Mouse (Mus musculus) CH12.LX (cell line): ENCODE results near the gene Rubcnl. TPM values are rescaled to one million over a fixed set of nuclear protein-coding genes. Genes with fewer than 3 reads are reported as not detected.

Source experiments
- DNase-seq: peaks from one replicate; pipeline ENCODE4 v3.0.0-alpha.2; 2013; ENCODE audit errors: extremely low read depth
- H3K27ac ChIP-seq: 2 replicates; pipeline ENCODE4 v1.5.1; 2012; ENCODE audit warnings: low read depth, mild to moderate bottlenecking, control low read depth, moderate library complexity; ENCODE audit not compliant: insufficient read depth
- H3K27me3 ChIP-seq: replicated peaks from 2 replicates; pipeline ENCODE3; 2012; ENCODE audit warnings: inconsistent platforms
- H3K36me3 ChIP-seq, 2 experiments: replicated peaks in 1 of 2; 2 replicates each; pipeline versions ENCODE3 to v1.6.1; 2012; ENCODE audit warnings: inconsistent platforms in 1 of 2, low read length in 1 of 2, mild to moderate bottlenecking in 1 of 2, mixed read lengths in 1 of 2, moderate library complexity in 1 of 2; ENCODE audit not compliant: control insufficient read depth in 1 of 2, insufficient read depth in 1 of 2
- H3K4me1 ChIP-seq, 2 experiments: 2 replicates each; pipeline ENCODE4 v1.6.1; 2012; ENCODE audit warnings: inconsistent platforms in 1 of 2, moderate library complexity in 1 of 2; ENCODE audit not compliant: insufficient read depth in 2 of 2, control insufficient read depth in 1 of 2
- H3K4me2 ChIP-seq: 2 replicates; pipeline ENCODE4 v1.6.1; 2012; ENCODE audit warnings: low read depth, mild to moderate bottlenecking, control low read depth; ENCODE audit not compliant: poor library complexity, insufficient read depth, severe bottlenecking
- H3K4me3 ChIP-seq, 3 experiments: fragments of 150-350 bp in 1 of 3; sonication (generic) in 1 of 3; replicated peaks in 1 of 3; 2 replicates each; pipeline versions ENCODE3 to v1.5.1; 2011 to 2012; ENCODE audit warnings: low read depth in 2 of 3, low read length in 2 of 3, mild to moderate bottlenecking in 2 of 3, moderate library complexity in 2 of 3, control low read depth in 1 of 3, improper control_type of control experiment in 1 of 3, inconsistent platforms in 1 of 3, mixed read lengths in 1 of 3; ENCODE audit not compliant: poor library complexity in 1 of 3
- H3K79me2 ChIP-seq: replicated peaks from 2 replicates; pipeline ENCODE4 v1.6.1; 2012; ENCODE audit warnings: mild to moderate bottlenecking, moderate library complexity; ENCODE audit not compliant: control insufficient read depth, poor library complexity, insufficient read depth, severe bottlenecking; ENCODE audit errors: extremely low read depth
- H3K9ac ChIP-seq: 2 replicates; pipeline ENCODE4 v1.6.1; 2012; ENCODE audit warnings: low read depth, mild to moderate bottlenecking, control low read depth, moderate library complexity; ENCODE audit not compliant: insufficient read depth
- H3K9me3 ChIP-seq: replicated peaks from 2 replicates; pipeline ENCODE3; 2012; ENCODE audit warnings: low read length, inconsistent platforms, mixed read lengths
- BHLHE40 ChIP-seq: IDR thresholded peaks from 2 replicates; pipeline ENCODE4 v1.6.1; 2011; ENCODE audit warnings: mild to moderate bottlenecking, low read depth, low read length, improper control_type of control experiment
- CHD1 ChIP-seq: IDR thresholded peaks from 2 replicates; pipeline ENCODE4 v1.6.1; 2012; ENCODE audit warnings: low read depth, low read length, improper control_type of control experiment, inconsistent platforms
- CTCF ChIP-seq, 2 experiments: IDR thresholded peaks in 1 of 2; conservative IDR thresholded peaks in 1 of 2; 2 replicates each; pipeline ENCODE4 v1.5.1; 2011 to 2012; ENCODE audit warnings: low read depth in 2 of 2, low read length in 2 of 2, improper control_type of control experiment in 1 of 2, inconsistent platforms in 1 of 2, mild to moderate bottlenecking in 1 of 2, moderate library complexity in 1 of 2
- E2F4 ChIP-seq: IDR thresholded peaks from 2 replicates; pipeline ENCODE4 v1.6.1; 2011; ENCODE audit warnings: low read depth, low read length, improper control_type of control experiment; ENCODE audit not compliant: insufficient replicate concordance
- ELF1 ChIP-seq: IDR thresholded peaks from 2 replicates; pipeline ENCODE4 v1.6.1; 2014; ENCODE audit warnings: low read depth, mild to moderate bottlenecking, inconsistent platforms, low read length, improper control_type of control experiment
- EP300 ChIP-seq: IDR thresholded peaks from 2 replicates; pipeline ENCODE4 v1.6.1; 2011; ENCODE audit warnings: low read length, improper control_type of control experiment
- ETS1 ChIP-seq: conservative IDR thresholded peaks from 2 replicates; pipeline ENCODE4 v1.6.1; 2012; ENCODE audit warnings: low read depth, mild to moderate bottlenecking, inconsistent platforms, low read length, improper control_type of control experiment, moderate library complexity
- GABPA ChIP-seq: IDR thresholded peaks from 2 replicates; pipeline ENCODE4 v1.6.1; 2012; ENCODE audit warnings: low read depth, low read length, improper control_type of control experiment, inconsistent platforms; ENCODE audit not compliant: insufficient replicate concordance
- HCFC1 ChIP-seq: IDR thresholded peaks from 2 replicates; pipeline ENCODE4 v1.6.1; 2012; ENCODE audit warnings: low read depth, mild to moderate bottlenecking, inconsistent platforms, low read length, improper control_type of control experiment
- JUN ChIP-seq: IDR thresholded peaks from 2 replicates; pipeline ENCODE4 v1.6.1; 2011; ENCODE audit warnings: low read depth, mild to moderate bottlenecking, low read length, improper control_type of control experiment, moderate library complexity; ENCODE audit not compliant: insufficient read depth
- JUND ChIP-seq: conservative IDR thresholded peaks from 2 replicates; pipeline ENCODE4 v1.6.1; 2011; ENCODE audit warnings: low read depth, low read length, improper control_type of control experiment
- MAFK ChIP-seq: IDR thresholded peaks from 2 replicates; pipeline ENCODE4 v1.6.1; 2011; ENCODE audit warnings: low read length, improper control_type of control experiment; ENCODE audit not compliant: insufficient replicate concordance
- MAX ChIP-seq: IDR thresholded peaks from 2 replicates; pipeline ENCODE4 v1.6.1; 2011; ENCODE audit warnings: low read length, improper control_type of control experiment
- MAZ ChIP-seq: IDR thresholded peaks from 2 replicates; pipeline ENCODE4 v1.6.1; 2012; ENCODE audit warnings: low read depth, mild to moderate bottlenecking, inconsistent platforms, low read length, improper control_type of control experiment, moderate library complexity
- MXI1 ChIP-seq: IDR thresholded peaks from 2 replicates; pipeline ENCODE4 v1.6.1; 2011; ENCODE audit warnings: mild to moderate bottlenecking, low read depth, low read length, improper control_type of control experiment
- MYC ChIP-seq: IDR thresholded peaks from 2 replicates; pipeline ENCODE4 v1.6.1; 2011; ENCODE audit warnings: low read depth, mild to moderate bottlenecking, improper control_type of control experiment, low read length
- NELFE ChIP-seq: IDR thresholded peaks from 2 replicates; pipeline ENCODE4 v1.6.1; 2011; ENCODE audit warnings: low read depth, low read length, improper control_type of control experiment
- NRF1 ChIP-seq: IDR thresholded peaks from 2 replicates; pipeline ENCODE4 v1.6.1; 2014; ENCODE audit warnings: low read depth, mild to moderate bottlenecking, inconsistent platforms, low read length, improper control_type of control experiment, moderate library complexity
- POLR2A ChIP-seq: IDR thresholded peaks from 2 replicates; pipeline ENCODE4 v1.6.1; 2011; ENCODE audit warnings: low read depth, mild to moderate bottlenecking, improper control_type of control experiment, low read length
- POLR2AphosphoS2 ChIP-seq: IDR thresholded peaks from 2 replicates; pipeline ENCODE4 v1.6.1; 2011; ENCODE audit warnings: low read depth, low read length, improper control_type of control experiment
- RAD21 ChIP-seq: IDR thresholded peaks from 2 replicates; pipeline ENCODE4 v1.6.1; 2011; ENCODE audit warnings: low read depth, mild to moderate bottlenecking, low read length, improper control_type of control experiment, moderate library complexity
- SIN3A ChIP-seq: IDR thresholded peaks from 2 replicates; pipeline ENCODE4 v1.6.1; 2012; ENCODE audit warnings: low read length, improper control_type of control experiment, inconsistent platforms
- SMC3 ChIP-seq: IDR thresholded peaks from 2 replicates; pipeline ENCODE4 v1.6.1; 2011; ENCODE audit warnings: low read depth, low read length, improper control_type of control experiment
- TCF12 ChIP-seq: IDR thresholded peaks from 2 replicates; pipeline ENCODE4 v1.6.1; 2014; ENCODE audit warnings: low read depth, mild to moderate bottlenecking, inconsistent platforms, low read length, improper control_type of control experiment
- USF1 ChIP-seq: IDR thresholded peaks from 2 replicates; pipeline ENCODE4 v1.6.1; 2014; ENCODE audit warnings: low read depth, mild to moderate bottlenecking, inconsistent platforms, low read length, improper control_type of control experiment
- USF2 ChIP-seq: conservative IDR thresholded peaks from 2 replicates; pipeline ENCODE4 v1.6.1; 2011; ENCODE audit warnings: low read depth, low read length, improper control_type of control experiment
- dilution Hi-C: fragments of 300-500 bp; cut with MboI; formaldehyde crosslinking; loops from 2 replicates; pipeline ENCODE4 v1.14.3; 2020; ENCODE audit warnings: low sequenced_read_pairs; ENCODE audit not compliant: extremely low pct_unique_long_range_greater_than_20kb, extremely low pct_ligation_motif_present
- in situ Hi-C: fragments of 300-500 bp; cut with MboI; formaldehyde crosslinking; loops from 3 replicates; pipeline ENCODE4 v1.14.3; 2019; ENCODE audit warnings: low sequenced_read_pairs, low pct_ligation_motif_present, low pct_unique_long_range_greater_than_20kb, mixed read lengths
- polyA plus RNA-seq: library from polyadenylated mRNA; unstranded; fragments of >175 nt; gene quantifications from 2 replicates; pipeline ENCODE4 v1.2.1, GENCODE M21; 2012; ENCODE audit warnings: low read depth; ENCODE audit not compliant: insufficient read length
- total RNA-seq, 2 experiments: library from RNA; depleted of rRNA; stranded (reverse); fragments of 300-350 nt in 1 of 2; fragments of >200 nt in 1 of 2; gene quantifications; 2 replicates each; pipeline ENCODE4 v1.2.3; 2012 to 2014

Gene Rubcnl
- total and polyA plus RNA-seq, 3 experiments = 24.7 to 27.2 (median 24.9) TPM

- dilution Hi-C loops = no loop called here
- H3K4me1 ChIP-seq = peaks cover 0 to 14% of the 10 kb centered on the region in 2 experiments; a peak in 1 of 4 replicates
- no peaks in the 10 kb centered on the region for H3K79me2 ChIP-seq
- no peaks in the 10 kb centered on the region for H3K36me3 ChIP-seq
- no peak overlapping the region for H3K4me2 ChIP-seq
- no peak overlapping the region for H3K4me3 ChIP-seq
- in situ Hi-C loops = no loop called here
- H3K9ac ChIP-seq = no peak overlapping the region
- TF ChIP-seq BHLHE40 (no peak), JUND (no peak), HCFC1 (no peak), E2F4 (no peak), MXI1 (no peak), JUN (no peak), USF2 (no peak), NELFE (no peak), MYC (no peak), POLR2AphosphoS2 (no peak), CTCF (conservative IDR thresholded peaks at IDR 0.05 in 1 of 2, IDR thresholded peaks at IDR 0.05 in 1 of 2; ENCODE audit: low read depth in 2 of 2, low read length in 2 of 2) (no peak), ETS1 (no peak), MAFK (no peak), RAD21 (no peak), SIN3A (no peak)
- no peak for DNase-seq
- no peaks in the 10 kb centered on the region for H3K9me3 ChIP-seq
- H3K27me3 ChIP-seq = no peaks in the 10 kb centered on the region
- no peak overlapping the region for H3K27ac ChIP-seq
These were observed 18.8 kb upstream of the Rubcnl start for GRCm38 (mm10) chr14:74997041-74997440.

GRCm38 (mm10) chr14:75001364-75001763 is 14.5 kb upstream of the Rubcnl start:
- no peak overlapping the region for H3K27ac ChIP-seq
- dilution Hi-C loops = no loop called here
- TF ChIP-seq MXI1 (no peak), EP300 (no peak), USF2 (no peak), MAX (no peak), NRF1 (no peak), POLR2AphosphoS2 (no peak), MYC (no peak), USF1 (no peak), TCF12 (no peak), HCFC1 (no peak), CHD1 (no peak), JUN (no peak), ELF1 (no peak), MAZ (no peak), POLR2A (no peak), GABPA (no peak), RAD21 (no peak), BHLHE40 (no peak), SMC3 (no peak)
- in situ Hi-C loops = no loop called here
- H3K36me3 ChIP-seq = no peaks in the 10 kb centered on the region
- H3K4me3 ChIP-seq = no peak overlapping the region
- H3K79me2 ChIP-seq = no peaks in the 10 kb centered on the region
- no peaks in the 10 kb centered on the region for H3K27me3 ChIP-seq
- no peak overlapping the region for H3K4me2 ChIP-seq
- H3K9me3 ChIP-seq = no peaks in the 10 kb centered on the region
- H3K4me1 ChIP-seq = peaks cover 7 to 27% of the 10 kb centered on the region in 2 experiments
- DNase-seq = no peak
- no peak overlapping the region for H3K9ac ChIP-seq
